Mouse (Mus musculus): ENCODE measurements around the gene Kcnj12. TPM values are rescaled to one million over a fixed set of nuclear protein-coding genes. Genes with fewer than 3 reads are reported as not detected.

Gene Kcnj12
- polyA plus RNA-seq, 1 experiment = 0.06 TPM

- no peak for DNase-seq (ENCODE audit: low read depth in 1 of 2, low spot score in 2 of 2)
- TF ChIP-seq POLR2A (IDR thresholded peaks at IDR 0.05; ENCODE audit: low read depth, low read length) (no peak), CTCF (IDR thresholded peaks at IDR 0.05; ENCODE audit: extremely low read depth, insufficient read depth, insufficient read length, insufficient replicate concordance) (no peak)
- 89% methylated on average over 9 of the region's 9 CpGs for WGBS
Measured at GRCm38 (mm10) chr11:61038277-61038782, 16.0 kb downstream of the Kcnj12 start.

GRCm38 (mm10) chr11:61040856-61041652 is 18.7 kb downstream of the Kcnj12 start:
- H3K27ac ChIP-seq (ENCODE audit: insufficient read depth, low read length) = no peak overlapping the region
- no peaks in the 10 kb centered on the region for H3K27me3 ChIP-seq (ENCODE audit: control insufficient read depth, insufficient read depth, low read length)
- H3K4me3 ChIP-seq (ENCODE audit: extremely low read depth, insufficient read depth, insufficient read length) = no peak overlapping the region
- no peaks in the 10 kb centered on the region for H3K36me3 ChIP-seq (ENCODE audit: control insufficient read depth, insufficient read depth, low read length)
- DNase-seq (ENCODE audit: low read depth in 1 of 2, low spot score in 2 of 2) = no peak
- WGBS = 89% methylated on average over 11 of the region's 11 CpGs
- H3K4me1 ChIP-seq (ENCODE audit: control insufficient read depth, insufficient read depth, insufficient read length) = no peaks in the 10 kb centered on the region
- no peak for TF ChIP-seq POLR2A (IDR thresholded peaks at IDR 0.05; ENCODE audit: low read depth, low read length)
- no peak for TF ChIP-seq CTCF (IDR thresholded peaks at IDR 0.05; ENCODE audit: extremely low read depth, insufficient read depth, insufficient read length, insufficient replicate concordance)

More at GRCm38 (mm10) chr11:61038277-61038782, 16.0 kb downstream of the Kcnj12 start:
- Histone ChIP-seq H3K4me3 (ENCODE audit: extremely low read depth, insufficient read depth, insufficient read length) (no peak overlapping the region), H3K36me3 (ENCODE audit: control insufficient read depth, insufficient read depth, low read length) (no peaks in the 10 kb centered on the region), H3K27me3 (ENCODE audit: control insufficient read depth, insufficient read depth, low read length) (no peaks in the 10 kb centered on the region), H3K27ac (ENCODE audit: insufficient read depth, low read length) (no peak overlapping the region), H3K4me1 (ENCODE audit: control insufficient read depth, insufficient read depth, insufficient read length) (no peaks in the 10 kb centered on the region)

GRCm38 (mm10) chr11:61042593-61042992 is 20.2 kb downstream of the Kcnj12 start:
- H3K27me3 ChIP-seq (ENCODE audit: control insufficient read depth, insufficient read depth, low read length) = no peaks in the 10 kb centered on the region
- H3K27ac ChIP-seq (ENCODE audit: insufficient read depth, low read length) = no peak overlapping the region
- TF ChIP-seq CTCF (IDR thresholded peaks at IDR 0.05; ENCODE audit: extremely low read depth, insufficient read depth, insufficient read length, insufficient replicate concordance) (no peak), POLR2A (IDR thresholded peaks at IDR 0.05; ENCODE audit: low read depth, low read length) (no peak)
- no peaks in the 10 kb centered on the region for H3K36me3 ChIP-seq (ENCODE audit: control insufficient read depth, insufficient read depth, low read length)
- 4% methylated on average over 8 of the region's 8 CpGs for WGBS
- DNase-seq (ENCODE audit: low read depth in 1 of 2, low spot score in 2 of 2) = no peak
- no peak overlapping the region for H3K4me3 ChIP-seq (ENCODE audit: extremely low read depth, insufficient read depth, insufficient read length)
- no peaks in the 10 kb centered on the region for H3K4me1 ChIP-seq (ENCODE audit: control insufficient read depth, insufficient read depth, insufficient read length)

- WGBS = 78% methylated on average over 12 of the region's 12 CpGs
- H3K36me3 ChIP-seq (ENCODE audit: control insufficient read depth, insufficient read depth, low read length) = no peaks in the 10 kb centered on the region
- H3K27me3 ChIP-seq (ENCODE audit: control insufficient read depth, insufficient read depth, low read length) = no peaks in the 10 kb centered on the region
- DNase-seq (ENCODE audit: low read depth in 1 of 2, low spot score in 2 of 2) = no peak
- no peak for TF ChIP-seq POLR2A (IDR thresholded peaks at IDR 0.05; ENCODE audit: low read depth, low read length)
- 0 out of 2 replicates have a peak, but pooled peaks have one; percentile 1 for TF ChIP-seq CTCF (IDR thresholded peaks at IDR 0.05; ENCODE audit: extremely low read depth, insufficient read depth, insufficient read length, insufficient replicate concordance)
- no peak overlapping the region for H3K27ac ChIP-seq (ENCODE audit: insufficient read depth, low read length)
- no peak overlapping the region for H3K4me3 ChIP-seq (ENCODE audit: extremely low read depth, insufficient read depth, insufficient read length)
- no peaks in the 10 kb centered on the region for H3K4me1 ChIP-seq (ENCODE audit: control insufficient read depth, insufficient read depth, insufficient read length)
Measured at GRCm38 (mm10) chr11:61043055-61043992, 21.0 kb downstream of the Kcnj12 start.

- Histone ChIP-seq H3K36me3 (ENCODE audit: control insufficient read depth, insufficient read depth, low read length) (no peaks in the 10 kb centered on the region), H3K4me3 (ENCODE audit: extremely low read depth, insufficient read depth, insufficient read length) (no peak overlapping the region), H3K27me3 (ENCODE audit: control insufficient read depth, insufficient read depth, low read length) (no peaks in the 10 kb centered on the region), H3K27ac (ENCODE audit: insufficient read depth, low read length) (no peak overlapping the region), H3K4me1 (ENCODE audit: control insufficient read depth, insufficient read depth, insufficient read length) (no peaks in the 10 kb centered on the region)
- no peak for TF ChIP-seq POLR2A (IDR thresholded peaks at IDR 0.05; ENCODE audit: low read depth, low read length)
- TF ChIP-seq CTCF (IDR thresholded peaks at IDR 0.05; ENCODE audit: extremely low read depth, insufficient read depth, insufficient read length, insufficient replicate concordance) = no peak
- no peak for DNase-seq (ENCODE audit: low read depth in 1 of 2, low spot score in 2 of 2)
- 69% methylated on average over 5 of the region's 5 CpGs for WGBS
Measured at GRCm38 (mm10) chr11:61044741-61045140, 22.4 kb downstream of the Kcnj12 start.

- H3K27ac ChIP-seq (ENCODE audit: insufficient read depth, low read length) = no peak overlapping the region
- H3K36me3 ChIP-seq (ENCODE audit: control insufficient read depth, insufficient read depth, low read length) = no peaks in the 10 kb centered on the region
- no peaks in the 10 kb centered on the region for H3K4me1 ChIP-seq (ENCODE audit: control insufficient read depth, insufficient read depth, insufficient read length)
- no peak overlapping the region for H3K4me3 ChIP-seq (ENCODE audit: extremely low read depth, insufficient read depth, insufficient read length)
- TF ChIP-seq POLR2A (IDR thresholded peaks at IDR 0.05; ENCODE audit: low read depth, low read length) (no peak), CTCF (IDR thresholded peaks at IDR 0.05; ENCODE audit: extremely low read depth, insufficient read depth, insufficient read length, insufficient replicate concordance) (no peak)
- WGBS = 83% methylated on average over 5 of the region's 5 CpGs
- no peak for DNase-seq (ENCODE audit: low read depth in 1 of 2, low spot score in 2 of 2)
- H3K27me3 ChIP-seq (ENCODE audit: control insufficient read depth, insufficient read depth, low read length) = no peaks in the 10 kb centered on the region
Measured at GRCm38 (mm10) chr11:61047441-61047840, 25.1 kb downstream of the Kcnj12 start.
